Mouse (Mus musculus) G1E-ER4 (cell line): ENCODE measurements around the gene Olfr1289. TPM values are rescaled to one million over a fixed set of nuclear protein-coding genes. Genes with fewer than 3 reads are reported as not detected.

Experiments used
- GATA1 ChIP-seq: IDR thresholded peaks from one replicate; pipeline ENCODE4 v1.8.0; 2012; ENCODE audit warnings: low read length, inconsistent platforms
- polyA plus RNA-seq: library from polyadenylated mRNA; stranded (reverse); fragments of >175 nt; gene quantifications from 2 replicates; pipeline ENCODE4 v1.2.3, GENCODE M21; 2012

Gene Olfr1289
- polyA plus RNA-seq, result not detected in 2 replicates

GRCm38 (mm10) chr2:111480519-111480918, at the start of gene Olfr1289:
Gene Olfr1289, plus strand, starts transcription at chr2:111480819.
- TF ChIP-seq GATA1, result no peak

GRCm38 (mm10) chr2:111448842-111449241, 31.8 kb upstream of the Olfr1289 start, which contains the start of gene Olfr1287:
Gene Olfr1287, plus strand, starts transcription at chr2:111449142.
- no peak for TF ChIP-seq GATA1

- no peak for TF ChIP-seq GATA1
These were observed 6.8 kb upstream of the Olfr1289 start, which contains the start of gene Olfr1288 for GRCm38 (mm10) chr2:111473801-111474200. Gene Olfr1288, plus strand, starts transcription at chr2:111474101.

- TF ChIP-seq GATA1, result no peak
These were observed 13.1 kb downstream of the Olfr1289 start, which contains the start of gene Olfr1290 for GRCm38 (mm10) chr2:111493729-111494128. Gene Olfr1290, minus strand, starts transcription at chr2:111493829.

- TF ChIP-seq GATA1, result no peak
These were observed 16.3 kb downstream of the Olfr1289 start, which contains the start of gene Olfr1291-ps1 for GRCm38 (mm10) chr2:111496880-111497279. Gene Olfr1291-ps1, plus strand, starts transcription at chr2:111497180.

- TF ChIP-seq GATA1, result no peak
These were observed 36.8 kb downstream of the Olfr1289 start for GRCm38 (mm10) chr2:111517451-111517850.

GRCm38 (mm10) chr2:111524903-111525302, 44.3 kb downstream of the Olfr1289 start, which contains the start of gene Olfr1293-ps:
Gene Olfr1293-ps, plus strand, starts transcription at chr2:111525203.
- no peak for TF ChIP-seq GATA1

Other genes with a start within 250 kb of the Olfr1289 start
- gene Olfr1275, start 245.5 kb upstream of the Olfr1289 start, polyA plus RNA-seq, result not detected in 2 replicates
- gene Olfr1276, start 226.3 kb upstream of the Olfr1289 start, polyA plus RNA-seq, result not detected in 2 replicates
- not detected in 2 replicates for gene Olfr1277, start 206.7 kb upstream of the Olfr1289 start, polyA plus RNA-seq
- gene Olfr1278, start 190.7 kb upstream of the Olfr1289 start, polyA plus RNA-seq, result not detected in 2 replicates
- gene Olfr1279, start 180.2 kb upstream of the Olfr1289 start, polyA plus RNA-seq, result not detected in 2 replicates
- not detected in 2 replicates for gene Olfr1280, start 166.8 kb upstream of the Olfr1289 start, polyA plus RNA-seq
- not detected in 2 replicates for gene Olfr1281, start 154.3 kb upstream of the Olfr1289 start, polyA plus RNA-seq
- gene Olfr1282, start 144.7 kb upstream of the Olfr1289 start, polyA plus RNA-seq, result not detected in 2 replicates
- not detected in 2 replicates for gene Olfr1283, start 114.0 kb upstream of the Olfr1289 start, polyA plus RNA-seq
- not detected in 2 replicates for gene Olfr1284, start 105.3 kb upstream of the Olfr1289 start, polyA plus RNA-seq
- not detected in 2 replicates for gene Olfr1286, start 57.7 kb upstream of the Olfr1289 start, polyA plus RNA-seq
- gene Olfr1287, start 31.7 kb upstream of the Olfr1289 start, polyA plus RNA-seq, result not detected in 2 replicates
- gene Olfr1288, start 6.7 kb upstream of the Olfr1289 start, polyA plus RNA-seq, result not detected in 2 replicates
- not detected in 2 replicates for gene Olfr1290, start 13.0 kb downstream of the Olfr1289 start, polyA plus RNA-seq
- gene Olfr1291-ps1, start 16.4 kb downstream of the Olfr1289 start, polyA plus RNA-seq, result not detected in 2 replicates
- not detected in 2 replicates for gene Olfr1293-ps, start 44.4 kb downstream of the Olfr1289 start, polyA plus RNA-seq
- not detected in 2 replicates for gene Olfr1294, start 59.5 kb downstream of the Olfr1289 start, polyA plus RNA-seq
- gene Olfr1295, start 88.9 kb downstream of the Olfr1289 start, polyA plus RNA-seq, result not detected in 2 replicates
- gene Olfr1297, start 145.7 kb downstream of the Olfr1289 start, polyA plus RNA-seq, result not detected in 2 replicates
- gene Olfr1298, start 168.4 kb downstream of the Olfr1289 start, polyA plus RNA-seq, result not detected in 2 replicates
- not detected in 2 replicates for gene Olfr1299, start 180.6 kb downstream of the Olfr1289 start, polyA plus RNA-seq